Mouse (Mus musculus): ENCODE data around the gene Fnbp1l.

Gene Fnbp1l

DNA sequence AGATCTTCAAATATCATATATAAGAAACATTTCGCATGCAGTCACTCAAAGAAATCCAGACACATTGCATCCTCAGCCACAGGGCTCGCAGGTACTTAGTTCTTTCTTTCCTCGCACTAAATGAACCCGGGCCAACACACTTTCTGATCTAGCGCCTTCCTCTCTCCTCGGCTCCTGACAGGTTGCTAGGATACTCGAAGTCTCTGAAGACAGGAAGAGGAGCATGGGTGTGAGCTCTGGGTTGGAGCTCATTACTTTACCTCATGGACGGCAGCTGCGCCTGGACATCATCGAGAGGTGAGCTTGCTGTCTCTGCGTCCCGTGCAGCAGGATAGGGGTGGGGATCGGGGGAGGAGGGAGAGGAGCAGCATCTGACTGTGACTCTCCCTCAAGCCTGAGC lies 100.4 kb downstream of the Fnbp1l start:
- DNase-seq, result no peak

DNA sequence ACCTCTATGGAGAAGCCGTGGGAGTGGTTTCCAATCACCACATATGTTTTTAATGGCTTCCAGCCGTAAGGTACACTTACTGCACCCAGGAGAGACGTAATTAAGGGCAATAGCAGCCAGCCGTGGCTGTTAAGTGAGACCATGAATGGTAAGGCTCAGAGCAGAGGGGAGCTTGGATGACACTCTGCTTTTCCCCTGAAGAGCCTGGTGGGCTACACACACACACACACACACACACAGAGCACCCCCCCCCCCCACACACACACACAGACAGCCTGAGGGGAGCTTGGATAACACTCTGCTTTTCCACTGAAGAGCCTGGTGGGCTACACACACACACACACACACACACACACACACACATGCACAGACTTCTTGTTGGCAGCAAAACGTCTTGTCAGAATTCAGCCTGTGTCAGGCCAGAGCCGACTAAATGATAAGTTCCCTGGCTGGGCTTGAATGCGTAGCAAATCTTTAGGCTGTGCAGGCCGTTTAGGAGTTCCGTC lies 101.2 kb downstream of the Fnbp1l start:
- DNase-seq, result no peak

DNA sequence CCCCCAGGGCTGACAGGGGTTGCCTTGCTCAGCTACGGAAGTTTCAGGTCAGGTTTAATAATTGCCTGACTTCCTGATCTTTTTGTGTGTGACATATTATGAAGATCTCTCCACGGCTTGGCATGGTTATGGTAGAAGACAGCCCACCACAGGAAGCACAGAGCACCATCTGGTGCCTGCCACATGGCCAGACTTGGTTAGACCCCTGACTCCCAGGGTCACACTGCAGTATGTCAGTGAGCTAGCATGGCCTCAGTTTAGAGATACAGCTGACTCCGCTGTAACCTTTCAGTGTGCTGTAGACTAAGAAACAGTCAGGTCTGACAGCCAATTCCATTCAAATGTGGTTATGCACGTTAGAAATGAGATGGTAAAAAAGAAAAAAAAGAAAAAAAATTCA lies 101.8 kb downstream of the Fnbp1l start:
- no peak for DNase-seq

DNA sequence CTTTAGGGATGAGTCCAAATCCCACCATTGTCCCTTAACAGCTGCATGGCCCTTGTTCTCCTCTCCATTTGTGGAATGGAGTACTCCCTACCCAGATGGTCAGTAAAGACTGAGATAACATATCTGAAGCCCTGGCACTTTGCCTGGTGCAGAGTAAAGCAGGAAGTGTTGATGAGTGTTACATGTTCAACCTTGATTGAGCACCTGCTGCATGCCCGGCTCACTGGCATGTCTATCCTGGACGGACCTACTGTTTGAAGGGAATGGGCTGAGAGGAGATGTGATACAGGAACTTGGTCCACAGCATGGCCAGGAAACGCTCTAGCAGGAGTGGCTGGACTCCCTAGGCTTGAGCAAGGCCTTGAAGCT lies 103.2 kb downstream of the Fnbp1l start:
- DNase-seq, result no peak

- DNase-seq, result no peak
Measured at GRCm38 (mm10) chr3:122515568-122516326, 103.8 kb downstream of the Fnbp1l start.

- DNase-seq, result no peak
Measured at GRCm38 (mm10) chr3:122512725-122513375, 106.7 kb downstream of the Fnbp1l start.

DNA sequence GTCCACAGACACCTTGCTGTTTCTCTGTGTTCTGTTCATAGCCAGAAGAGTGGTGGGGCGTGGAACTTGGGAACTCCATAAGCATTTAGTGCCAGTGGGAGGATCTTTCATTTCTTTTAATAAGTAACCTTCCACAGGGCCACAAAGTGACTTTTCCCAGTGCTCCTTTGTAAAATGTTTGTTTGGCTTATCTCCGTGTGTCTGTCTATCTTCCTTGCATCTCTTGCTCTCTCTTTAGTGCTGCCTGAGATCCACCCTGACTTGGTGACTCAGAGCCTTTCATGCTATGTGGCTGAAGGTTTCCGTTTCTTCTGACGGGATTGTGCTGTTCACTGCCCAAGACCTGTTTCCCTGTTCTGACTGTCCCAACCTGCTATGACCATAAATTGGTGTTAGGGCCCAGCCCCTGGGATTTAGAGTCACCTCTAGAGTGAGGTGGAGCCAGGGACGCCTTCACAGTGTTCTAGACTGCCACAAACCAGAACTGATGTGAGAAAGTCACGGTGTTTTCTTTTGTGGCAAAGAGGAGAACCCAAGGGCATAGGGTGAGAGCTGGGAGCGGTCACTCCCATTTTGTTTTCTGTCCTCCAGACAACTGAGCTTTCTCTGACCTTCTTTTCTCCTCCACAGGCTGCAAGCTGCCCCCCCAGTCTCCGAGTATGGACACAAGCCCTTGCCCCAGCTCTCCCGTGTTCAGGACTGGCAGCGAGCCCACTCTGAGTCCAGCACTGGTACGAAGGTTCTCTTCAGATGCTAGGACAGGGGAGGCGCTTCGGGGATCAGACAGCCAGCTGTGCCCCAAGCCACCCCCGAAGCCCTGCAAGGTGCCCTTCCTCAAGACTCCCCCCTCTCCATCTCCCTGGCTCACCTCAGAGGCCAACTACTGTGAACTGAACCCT lies 107.5 kb downstream of the Fnbp1l start:
- no peak for DNase-seq

DNA sequence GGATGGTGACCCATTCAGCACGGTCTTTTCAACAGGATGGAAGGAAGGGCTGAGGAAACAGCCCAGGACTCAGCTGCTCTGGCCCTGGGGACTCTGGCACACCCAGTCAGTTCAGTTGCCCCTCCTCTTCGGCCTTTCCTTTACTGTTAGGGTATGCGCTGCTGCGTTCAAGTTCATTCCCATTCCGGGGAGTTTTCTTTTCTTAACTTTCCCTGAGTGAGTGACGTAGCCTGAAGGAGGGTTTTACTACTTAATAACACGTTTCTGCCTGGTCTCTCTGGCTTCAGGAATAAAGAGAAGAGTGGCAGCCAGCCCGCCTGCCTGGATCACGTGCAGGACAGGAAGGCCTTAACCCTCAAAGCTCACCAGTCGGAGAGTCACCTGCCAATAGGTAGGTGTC lies 108.6 kb downstream of the Fnbp1l start:
- DNase-seq, result no peak

DNA sequence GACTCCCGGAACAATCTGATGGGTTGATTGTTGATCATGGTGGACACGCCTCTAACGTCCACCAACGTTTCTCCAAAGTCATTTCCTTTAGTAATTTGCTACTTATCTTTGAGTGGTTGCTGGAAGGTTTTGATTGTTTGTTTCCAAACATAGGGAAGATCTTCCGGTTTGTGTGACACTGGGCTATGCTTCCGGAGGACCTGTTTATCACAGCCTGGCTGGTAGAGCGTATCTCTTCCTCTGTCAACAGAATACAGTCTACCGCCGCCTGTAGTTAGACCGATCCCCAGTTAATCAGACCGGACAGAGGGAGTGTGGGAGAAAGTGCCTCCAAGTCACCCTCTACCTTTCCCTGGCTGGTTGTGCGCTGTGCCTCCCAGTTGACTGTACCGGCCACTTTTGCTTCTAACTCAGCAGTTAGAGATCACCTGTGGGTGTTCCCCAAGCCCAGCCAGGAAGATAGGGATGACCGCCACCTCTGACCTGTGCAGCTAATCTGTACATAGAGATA lies 109.2 kb downstream of the Fnbp1l start:
- DNase-seq, result no peak

DNA sequence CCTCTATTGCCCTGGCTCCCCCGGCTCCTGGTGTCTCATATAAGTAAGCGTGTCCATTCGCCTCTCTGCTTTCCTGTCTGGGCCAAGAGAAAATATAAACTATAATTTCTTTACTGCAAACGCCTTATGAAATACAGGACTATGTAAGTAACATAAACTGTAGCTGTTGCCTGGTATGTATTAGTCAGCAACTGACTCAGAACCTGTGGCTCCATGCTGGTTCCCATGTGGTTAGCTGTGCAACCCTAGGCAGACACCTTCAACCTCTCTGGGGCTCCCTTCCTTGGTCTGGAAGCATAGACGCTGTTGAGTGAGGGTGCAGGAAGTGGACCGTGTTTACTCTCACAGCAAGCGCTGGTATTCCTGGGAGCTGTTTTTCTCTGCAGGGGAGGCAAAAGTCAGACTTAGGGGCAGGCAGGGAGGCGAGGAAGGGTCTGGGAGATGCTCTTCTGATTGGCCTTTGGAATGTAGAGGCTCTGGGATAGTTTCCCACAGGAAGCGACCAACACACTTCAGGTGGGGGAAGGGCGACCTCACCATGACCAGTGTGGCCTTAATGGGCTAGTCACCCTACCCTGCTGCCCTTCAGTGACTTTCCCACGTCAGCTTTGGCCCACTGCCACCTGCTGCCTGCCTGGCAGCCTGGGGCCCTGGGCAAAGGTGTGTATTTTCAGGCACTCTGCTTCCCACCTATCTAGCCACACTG lies 109.8 kb downstream of the Fnbp1l start:
- DNase-seq, result no peak

- no peak for DNase-seq
Measured at GRCm38 (mm10) chr3:122509084-122509483, 110.4 kb downstream of the Fnbp1l start.

- no peak for DNase-seq
Measured at GRCm38 (mm10) chr3:122507826-122508225, 111.7 kb downstream of the Fnbp1l start.

GRCm38 (mm10) chr3:122506343-122506916 lies 113.1 kb downstream of the Fnbp1l start:
- no peak for DNase-seq

DNA sequence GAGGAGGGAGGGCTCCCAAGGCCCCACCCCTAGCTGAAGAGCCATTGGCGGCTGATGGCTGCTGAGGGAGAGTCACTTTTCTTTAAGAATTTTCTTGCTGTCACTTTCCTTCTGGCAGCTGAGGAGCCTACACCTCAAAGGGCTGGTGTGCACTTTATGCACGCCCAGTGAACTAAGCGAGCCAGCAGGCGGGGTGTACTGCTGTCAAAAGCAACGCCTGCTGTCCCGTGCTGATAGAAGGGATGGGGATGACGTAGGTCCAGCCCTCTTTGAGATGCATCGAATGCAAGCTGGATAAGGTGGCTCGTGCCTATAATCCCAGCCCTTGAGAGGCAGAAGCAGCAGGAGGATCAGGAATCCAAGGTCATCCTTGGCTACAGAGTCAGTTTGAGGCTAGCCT lies 118.6 kb downstream of the Fnbp1l start:
- no peak for DNase-seq

GRCm38 (mm10) chr3:122499647-122500046 lies 119.9 kb downstream of the Fnbp1l start:
- DNase-seq, result no peak

- DNase-seq, result no peak
Measured at GRCm38 (mm10) chr3:122498528-122498927, 121.0 kb downstream of the Fnbp1l start.

DNA sequence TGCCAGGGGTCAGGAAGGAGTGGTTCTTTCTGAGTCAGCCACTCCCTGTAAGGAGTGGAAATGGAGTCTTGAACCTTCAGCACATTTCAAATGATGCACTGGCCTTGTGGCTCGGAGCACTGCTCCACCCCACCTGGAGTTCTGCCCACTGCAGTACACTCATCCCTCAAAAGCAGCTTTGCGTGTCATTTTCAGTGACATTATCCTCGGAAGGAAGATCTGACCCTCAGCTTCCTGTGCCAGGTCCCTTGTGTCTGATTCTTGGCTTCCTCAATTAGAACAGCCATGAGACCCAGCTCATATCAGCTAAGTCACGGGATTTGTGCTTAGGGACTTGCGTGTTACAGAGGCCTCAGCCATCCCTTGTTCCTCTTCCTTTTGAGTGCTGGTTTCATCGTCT lies 121.6 kb downstream of the Fnbp1l start:
- no peak for DNase-seq

GRCm38 (mm10) chr3:122494764-122495163 lies 124.8 kb downstream of the Fnbp1l start:
- no peak for DNase-seq

DNA sequence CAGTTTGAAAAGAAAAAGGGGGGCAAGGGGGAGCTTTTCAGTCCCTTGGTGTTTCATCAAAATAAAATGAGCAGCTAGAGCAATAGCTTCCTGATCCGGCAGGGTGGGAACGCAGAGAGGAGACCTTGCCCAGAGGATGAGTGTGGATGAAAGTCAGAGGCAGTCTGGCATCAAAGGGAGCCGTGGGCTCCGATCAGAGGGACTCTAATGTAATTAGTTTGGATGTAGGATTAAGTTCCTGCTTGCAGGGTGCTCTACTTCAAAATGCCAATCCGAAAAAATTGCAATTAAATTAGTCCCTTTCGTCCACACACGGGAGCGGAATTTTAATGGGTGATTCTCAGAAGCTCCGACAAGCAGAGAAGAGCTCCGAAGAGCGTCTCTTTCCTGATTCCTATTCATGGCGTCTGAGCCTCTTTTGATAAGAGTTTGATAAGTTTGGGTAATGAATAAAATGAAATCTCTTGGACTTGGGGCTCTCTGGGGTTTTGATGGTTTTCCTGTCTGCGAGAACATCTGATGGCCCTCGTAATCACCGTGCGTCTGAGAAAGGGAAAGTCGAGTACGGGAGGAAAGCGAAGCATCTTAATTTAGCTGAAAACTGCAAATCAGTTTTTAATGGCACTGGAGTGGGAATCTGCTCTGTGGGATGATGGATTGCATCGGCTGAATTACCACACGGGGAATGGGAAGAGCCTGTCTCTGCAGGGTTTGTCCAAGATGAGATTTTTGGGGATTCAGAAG lies 126.5 kb downstream of the Fnbp1l start:
- DNase-seq, result no peak

DNA sequence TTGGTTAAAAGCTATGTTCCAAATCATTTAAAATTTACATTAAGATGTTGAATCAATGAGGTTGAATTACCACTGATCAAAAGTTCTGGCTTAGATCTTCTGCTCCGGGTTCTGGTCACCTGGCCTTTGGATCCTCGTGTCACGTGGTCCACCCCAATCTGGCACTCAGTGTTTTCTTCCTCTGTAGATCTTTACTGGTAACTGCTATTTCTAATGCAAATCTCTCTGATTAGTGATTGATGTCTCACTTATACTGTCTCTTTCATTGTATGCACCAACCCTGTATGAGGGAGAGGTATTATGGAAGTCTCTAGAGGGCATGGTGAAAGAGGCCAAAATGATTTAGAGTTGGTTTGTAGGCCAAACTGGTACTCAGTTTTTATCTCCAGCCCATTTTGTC lies 127.5 kb downstream of the Fnbp1l start:
- DNase-seq, result no peak

- no peak for DNase-seq
Measured at GRCm38 (mm10) chr3:122490574-122490973, 128.9 kb downstream of the Fnbp1l start.

Data from cerebellum, adult 11-12 months (tissue).